Mouse (Mus musculus): Measurements from ENCODE around the gene Gm867. TPM values are rescaled to one million over a fixed set of nuclear protein-coding genes. Genes with fewer than 3 reads are reported as not detected.
A peak's percentile ranks its signal among the peaks of the same experiment; 100 is the strongest.

Gene Gm867
- polyA plus RNA-seq (2017; shearing (Covaris generic)) = not detected

DNA sequence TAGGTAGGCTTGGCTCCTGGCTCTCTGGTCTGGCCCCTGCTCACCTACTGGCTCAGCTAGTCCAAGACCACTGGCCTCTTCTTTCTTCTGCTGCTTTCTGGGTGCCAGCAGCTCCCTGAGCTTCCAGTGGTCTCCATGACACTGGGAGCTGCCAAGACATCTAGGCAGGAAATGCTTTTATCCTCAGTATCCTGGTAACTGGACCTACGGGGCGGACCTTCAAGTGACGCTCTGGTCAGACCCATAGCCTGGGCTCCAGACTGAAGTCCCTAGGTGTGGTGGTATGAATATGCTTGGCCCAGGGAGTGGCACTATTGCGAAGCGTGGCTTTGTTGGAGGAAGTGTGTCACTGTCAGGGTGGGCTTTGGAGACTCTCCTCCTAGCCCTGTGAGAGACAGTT is at the start of gene Gm867:
Gene Gm867 (minus strand): TSS at position 153 of the 400 bp plus-strand sequence.
- ATAC-seq = no peak

DNA sequence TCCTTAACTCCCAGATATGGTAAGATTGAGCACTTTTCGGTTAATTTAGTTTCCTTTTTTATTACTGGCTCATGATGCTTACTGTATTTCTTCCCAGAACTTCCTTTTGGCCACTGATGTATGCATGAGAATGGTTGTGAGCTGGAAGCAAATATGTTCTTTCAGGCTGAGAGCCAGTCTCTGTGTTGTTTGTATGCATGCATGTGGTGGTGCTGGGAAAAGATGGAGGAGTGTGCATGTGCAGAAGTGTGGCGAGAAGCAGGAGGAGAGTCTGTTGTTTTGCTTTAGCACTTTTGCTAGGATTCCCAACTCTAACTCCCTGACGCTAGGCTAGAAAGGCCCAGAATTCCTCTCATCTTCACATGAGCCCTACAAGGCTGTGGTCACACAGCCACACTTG is 39.0 kb upstream of the Gm867 start:
- no peak for ATAC-seq

DNA sequence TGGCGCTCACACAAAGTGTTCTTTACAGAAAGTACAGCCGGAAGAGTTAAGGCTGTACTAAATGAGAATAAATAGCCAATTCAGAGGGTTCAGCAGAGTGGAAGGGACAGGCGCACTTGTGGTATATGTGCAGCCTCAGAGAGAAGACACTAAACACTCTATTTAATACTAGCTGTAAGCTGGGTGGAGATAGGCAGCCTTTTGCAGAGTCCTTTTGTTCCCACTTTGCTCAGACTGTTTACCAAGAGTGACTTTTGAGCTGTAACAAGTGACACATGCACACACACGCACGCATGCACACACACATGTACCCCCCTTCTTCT is 38.3 kb upstream of the Gm867 start:
- ATAC-seq = no peak

DNA sequence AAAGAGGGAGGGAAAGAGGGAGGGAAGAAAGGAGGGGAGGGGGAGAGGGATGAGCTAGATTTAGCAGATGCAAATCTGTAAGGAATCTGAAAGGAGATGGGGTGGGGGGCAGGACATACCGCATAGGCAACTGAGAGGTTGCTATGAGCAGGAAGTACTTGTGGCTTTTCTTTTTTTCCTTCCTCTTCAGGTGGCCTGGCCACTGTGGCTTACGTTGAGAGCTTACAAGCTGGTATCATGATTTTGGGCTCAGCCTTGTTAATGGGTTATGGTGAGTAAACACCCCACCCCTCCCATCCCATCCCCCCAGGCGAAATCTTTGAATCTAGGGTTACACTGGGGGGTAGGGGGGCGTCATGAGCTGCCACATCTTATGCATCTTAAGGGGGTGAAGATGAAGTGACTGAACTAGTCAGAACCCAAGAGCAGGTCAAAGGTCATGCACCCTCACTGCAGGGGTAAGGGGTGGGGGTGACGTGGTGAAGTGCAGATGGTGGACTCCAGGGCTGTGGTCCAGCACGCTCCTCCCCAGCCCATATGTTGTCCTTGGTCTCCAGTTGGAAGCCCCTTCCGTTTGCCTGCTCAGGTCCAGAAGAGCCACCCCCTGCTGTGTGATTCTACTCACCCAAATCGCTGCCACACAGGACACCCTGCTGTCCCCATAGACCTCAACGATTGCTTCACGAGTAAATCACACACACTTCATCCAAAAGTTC is 37.8 kb upstream of the Gm867 start:
- ATAC-seq = peak; percentile 72

DNA sequence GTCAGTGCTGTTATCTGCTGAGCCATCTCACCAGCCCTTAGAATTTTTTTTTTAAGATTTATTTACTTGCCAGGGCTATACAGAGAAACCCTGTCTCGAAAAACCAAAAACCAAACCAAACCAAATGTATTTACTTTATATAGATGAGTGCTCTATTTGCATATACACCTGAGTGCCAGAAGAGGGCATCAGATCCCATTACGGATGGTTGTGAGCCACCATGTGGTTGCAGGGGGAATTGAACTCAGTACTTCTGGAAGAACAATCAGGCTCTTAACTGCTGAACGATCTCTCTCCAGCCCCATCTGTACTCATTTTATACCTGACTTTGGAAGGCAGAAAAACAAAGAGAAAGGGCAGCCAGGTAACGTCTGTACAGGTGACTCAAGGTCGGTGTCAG is 34.7 kb upstream of the Gm867 start:
- ATAC-seq = peak; percentile 87

DNA sequence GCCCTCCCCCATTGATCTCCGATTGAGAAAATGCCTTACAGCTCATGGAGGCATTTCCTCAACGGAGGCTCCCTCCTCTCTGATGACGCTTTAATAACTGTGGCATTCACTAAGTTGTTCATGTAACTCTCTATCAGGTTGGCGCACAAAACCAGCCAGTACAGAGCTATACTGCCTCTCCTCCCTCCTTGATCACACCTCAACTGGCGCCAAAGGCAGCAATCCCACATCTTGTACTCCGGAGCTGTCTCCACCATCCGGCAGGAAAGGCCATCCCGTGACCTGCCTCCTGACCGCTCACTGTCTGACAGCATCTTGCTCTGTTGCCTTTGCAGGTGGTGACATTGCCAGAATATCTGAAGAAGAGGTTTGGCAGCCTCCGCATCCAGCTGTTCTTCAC is 33.4 kb upstream of the Gm867 start:
- ATAC-seq = no peak

DNA sequence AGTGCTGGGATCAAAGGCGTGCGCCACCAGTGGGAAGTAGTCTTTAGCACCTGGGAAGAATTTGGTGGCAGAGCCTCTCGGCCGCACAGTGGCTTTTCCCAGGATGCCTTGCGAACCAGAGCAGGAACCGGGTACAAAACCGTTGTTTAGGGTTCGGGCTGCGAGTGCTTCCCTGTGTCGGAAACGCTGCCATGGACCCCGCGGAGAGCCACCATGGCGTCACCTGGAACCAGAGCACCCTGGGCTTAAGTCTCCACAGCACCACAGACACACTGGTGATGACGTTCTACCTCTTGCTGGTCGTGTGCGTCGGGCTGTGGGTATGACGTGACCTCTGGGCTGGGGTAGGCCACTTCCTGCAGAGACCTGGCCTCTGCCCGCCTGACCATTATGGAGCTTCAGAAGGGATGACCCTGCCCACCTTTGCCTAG is 13.9 kb upstream of the Gm867 start, which contains the start of gene Gm5134:
Gene Gm5134 (plus strand): TSS at position 134 of the 431 bp plus-strand sequence.
- ATAC-seq = peak; percentile 19

DNA sequence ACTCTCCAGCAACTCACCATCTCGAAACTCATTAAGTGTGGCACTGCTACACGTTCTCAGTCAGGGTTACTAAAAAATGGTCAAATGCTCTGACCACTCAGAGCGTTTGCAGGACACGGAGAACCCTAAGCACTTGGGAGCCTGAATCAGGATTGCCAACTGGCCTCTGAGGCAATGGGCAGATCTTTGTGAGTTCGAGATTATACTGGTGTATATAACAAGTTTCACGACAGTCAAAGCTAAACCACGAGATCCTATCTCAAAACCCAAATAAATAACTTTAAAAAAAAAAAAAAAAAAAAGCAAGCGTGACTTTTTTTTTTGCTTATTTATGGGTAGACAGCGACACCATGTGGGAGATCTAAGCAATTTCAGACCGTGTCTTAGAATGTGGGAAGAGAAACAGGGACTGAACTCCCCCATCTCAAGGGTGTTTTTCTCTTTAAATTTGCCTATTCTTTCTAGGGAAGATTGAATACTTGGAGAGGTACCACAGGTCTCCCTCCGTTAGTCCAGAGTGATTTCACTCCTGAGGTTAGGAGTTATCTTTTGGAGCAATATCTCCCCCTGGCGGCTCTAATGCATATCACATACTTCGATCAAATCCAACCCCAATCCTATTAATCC is 11.1 kb upstream of the Gm867 start:
- ATAC-seq = peak; percentile 70

DNA sequence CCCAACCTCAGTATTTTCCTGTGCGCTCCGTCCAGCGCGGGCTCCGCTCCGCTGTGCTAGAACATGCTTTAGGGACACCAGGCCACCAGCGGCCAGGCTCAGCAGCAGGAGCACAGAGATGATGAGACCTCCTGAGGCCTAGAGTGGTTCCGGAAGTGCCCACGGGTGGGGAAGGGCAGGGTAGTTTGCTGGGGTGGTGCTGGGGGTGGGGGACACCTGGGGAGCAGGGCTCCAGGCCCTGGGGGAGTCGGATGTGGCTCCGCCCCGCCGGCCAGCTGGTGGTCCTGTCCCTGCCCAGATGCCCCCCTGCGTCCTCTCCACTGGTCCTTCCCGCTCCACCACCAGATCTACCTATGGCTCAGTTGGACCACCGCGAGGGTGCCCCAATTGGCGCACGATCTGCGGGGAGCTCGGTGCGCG is 10.3 kb upstream of the Gm867 start:
- ATAC-seq = no peak

DNA sequence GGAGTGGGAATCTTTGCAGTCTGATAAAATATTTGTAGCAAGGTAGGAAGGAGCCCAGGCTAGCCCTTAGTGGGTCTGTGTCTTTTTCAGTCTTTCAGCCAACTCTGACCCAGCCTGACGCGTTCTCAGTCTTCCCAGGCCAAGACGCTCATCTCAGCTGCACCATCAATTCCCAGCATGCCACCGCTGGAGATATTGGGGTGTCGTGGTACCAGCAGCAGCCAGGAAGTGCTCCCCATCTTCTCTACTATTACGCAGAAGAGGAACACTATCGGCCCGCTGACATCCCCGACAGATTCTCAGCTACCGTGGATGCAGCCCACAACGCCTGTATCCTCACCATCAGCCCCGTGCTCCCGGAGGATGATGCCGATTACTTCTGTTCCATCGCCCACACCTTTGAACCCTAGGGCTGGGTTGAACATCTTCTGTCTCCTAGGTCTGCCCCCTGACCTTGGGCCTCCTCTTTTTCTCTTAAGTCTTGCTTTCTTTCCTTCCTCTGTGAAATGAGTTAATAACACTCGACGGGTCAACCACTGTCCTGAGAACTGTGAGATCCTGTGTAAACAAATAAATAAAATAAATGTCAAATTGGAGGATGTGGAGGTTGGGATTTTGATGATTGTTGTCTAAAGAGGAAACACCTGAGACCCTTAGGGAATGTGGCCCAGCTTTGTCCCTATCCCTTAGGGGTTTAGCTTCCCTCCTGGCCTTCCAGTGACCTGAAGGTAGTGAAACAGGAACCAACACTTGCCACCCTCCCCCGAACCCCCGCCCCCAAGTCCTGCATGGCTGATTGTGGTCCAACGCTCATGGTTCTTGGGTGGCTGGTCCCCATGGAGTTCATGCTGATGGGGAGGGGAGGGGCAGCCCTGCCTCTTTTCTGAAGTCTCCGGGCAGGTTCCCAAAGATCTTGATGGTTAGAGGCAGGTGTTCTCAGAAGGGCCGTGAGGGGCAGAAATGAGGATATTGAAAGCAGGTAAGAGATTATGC is 8.9 kb upstream of the Gm867 start:
- ATAC-seq = no peak

DNA sequence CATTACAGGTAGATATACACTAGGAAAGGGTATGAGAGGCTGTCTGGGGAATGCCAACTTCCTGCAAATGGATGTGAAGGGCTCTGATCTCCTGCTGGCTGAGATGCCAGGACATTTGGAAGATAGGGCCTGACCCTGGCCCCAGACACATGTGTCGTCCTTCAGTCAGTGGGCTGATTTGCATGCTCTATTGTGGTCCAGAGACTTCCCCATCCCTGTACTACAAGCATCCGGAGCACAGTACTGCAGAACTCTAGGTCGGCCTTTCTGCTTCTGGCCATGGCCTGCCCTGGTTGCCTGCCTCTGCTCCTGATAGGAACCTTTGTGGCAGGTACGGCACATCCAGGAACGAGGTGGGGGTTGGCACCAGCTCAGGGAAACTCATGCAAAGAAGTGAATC is 7.6 kb upstream of the Gm867 start:
- no peak for ATAC-seq

DNA sequence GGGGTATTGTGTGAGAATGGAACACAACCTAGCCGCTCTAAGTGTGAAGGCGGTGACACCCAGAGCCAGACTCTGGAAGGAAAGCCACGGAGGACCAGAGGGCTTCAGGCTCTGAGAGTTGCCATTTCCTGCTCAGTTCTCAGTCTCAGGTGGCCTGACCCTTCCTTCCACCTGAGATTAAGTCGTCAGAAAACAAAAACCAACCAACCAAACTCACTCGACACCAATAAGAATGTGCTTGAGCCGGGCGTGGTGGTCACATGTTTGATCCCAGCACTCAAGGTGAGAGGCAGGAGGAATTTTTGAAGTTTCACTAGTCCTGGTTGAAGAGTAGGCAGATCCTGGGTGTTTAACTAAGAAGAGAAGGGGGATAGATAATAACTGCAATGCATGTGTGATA is 5.4 kb upstream of the Gm867 start:
- no peak for ATAC-seq

DNA sequence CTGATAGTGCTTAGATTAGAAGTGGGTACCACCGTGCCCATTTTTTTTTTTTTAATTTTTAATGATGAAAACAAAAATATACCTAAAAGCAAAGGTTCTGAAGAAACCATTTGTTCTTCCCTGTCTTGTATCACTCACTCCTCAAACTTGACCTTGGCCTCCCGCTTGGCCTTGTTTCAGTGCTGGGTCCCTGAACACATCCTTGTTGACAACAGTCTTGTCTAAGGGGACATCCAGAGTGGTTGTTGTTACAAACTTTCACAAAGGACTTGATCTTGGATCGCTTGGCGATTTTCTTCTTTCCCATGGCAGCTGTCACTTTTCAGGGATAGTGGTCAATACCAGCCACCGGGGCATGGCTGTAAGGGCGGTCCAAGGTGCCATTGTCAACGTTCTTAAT is 4.7 kb upstream of the Gm867 start:
- no peak for ATAC-seq

DNA sequence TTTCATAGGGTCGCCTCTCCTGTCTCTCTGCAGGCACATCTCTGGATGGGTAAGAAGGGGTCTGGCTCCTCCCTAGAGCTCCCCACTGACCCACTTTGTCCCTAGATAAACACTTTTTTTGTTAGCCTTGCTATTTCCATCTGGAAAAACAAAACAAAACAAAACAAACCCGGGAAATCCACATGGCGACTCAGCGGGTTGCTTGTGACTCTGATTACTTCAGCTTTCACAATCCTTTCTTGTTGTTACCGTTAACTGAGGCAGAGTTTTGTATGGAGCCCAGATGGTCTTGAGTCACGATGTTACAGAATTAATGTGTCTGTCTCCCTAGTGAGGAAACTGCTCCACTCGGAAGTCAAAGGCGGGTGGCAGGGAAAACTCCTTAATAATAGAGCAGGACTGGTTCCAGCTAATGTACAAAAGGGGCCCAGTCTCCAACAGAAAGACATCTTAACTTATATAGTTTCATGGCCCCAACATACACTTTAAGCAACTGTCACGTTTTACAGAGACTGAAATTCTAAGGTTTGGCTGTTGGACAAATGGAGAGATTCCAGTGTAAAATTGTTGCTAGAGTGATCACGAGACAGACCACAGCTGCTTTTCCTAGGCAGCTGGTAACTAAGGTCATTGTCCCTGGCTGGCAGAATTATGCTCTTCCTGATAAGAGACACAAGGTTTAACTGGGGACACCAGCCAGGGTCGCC is 3.7 kb upstream of the Gm867 start:
- no peak for ATAC-seq

DNA sequence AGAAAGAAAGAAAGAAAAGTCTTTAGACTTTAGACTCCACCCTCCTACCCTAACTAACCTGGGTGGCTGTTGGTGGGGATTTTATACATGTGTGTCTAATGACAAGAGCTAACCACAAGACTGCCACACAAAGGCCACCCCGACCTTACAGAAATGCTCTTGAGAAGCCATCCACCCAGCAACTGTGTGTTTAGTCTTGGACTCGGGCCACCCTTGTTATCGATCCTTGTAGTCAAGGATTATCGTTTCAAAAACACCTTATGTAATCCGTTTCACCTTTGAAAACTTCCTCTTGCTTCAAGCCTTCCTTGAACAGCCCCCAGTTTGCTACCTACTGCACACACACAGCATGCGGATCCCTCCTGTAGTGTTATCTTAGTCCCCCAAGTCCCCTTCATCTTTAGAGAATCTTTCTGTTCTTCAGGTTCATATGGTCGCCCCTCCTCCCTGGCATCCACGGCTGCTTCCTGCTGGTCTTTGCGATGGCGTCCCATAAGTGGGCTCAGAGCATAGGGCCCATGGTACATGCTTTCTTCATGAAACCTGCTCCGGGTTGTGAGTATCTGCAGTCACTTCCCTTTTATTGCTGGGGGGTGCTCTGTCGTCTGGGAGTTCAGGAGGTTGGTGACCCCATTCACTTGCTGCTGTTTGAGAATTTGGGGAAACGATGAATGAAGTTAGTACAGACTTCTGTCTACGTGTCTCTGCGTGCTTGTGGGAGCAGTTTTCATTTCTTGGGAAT is 2.4 kb upstream of the Gm867 start, which contains the start of gene Vpreb3:
Gene Vpreb3 (plus strand): TSS at position 322 of the 742 bp plus-strand sequence.
- no peak for ATAC-seq

DNA sequence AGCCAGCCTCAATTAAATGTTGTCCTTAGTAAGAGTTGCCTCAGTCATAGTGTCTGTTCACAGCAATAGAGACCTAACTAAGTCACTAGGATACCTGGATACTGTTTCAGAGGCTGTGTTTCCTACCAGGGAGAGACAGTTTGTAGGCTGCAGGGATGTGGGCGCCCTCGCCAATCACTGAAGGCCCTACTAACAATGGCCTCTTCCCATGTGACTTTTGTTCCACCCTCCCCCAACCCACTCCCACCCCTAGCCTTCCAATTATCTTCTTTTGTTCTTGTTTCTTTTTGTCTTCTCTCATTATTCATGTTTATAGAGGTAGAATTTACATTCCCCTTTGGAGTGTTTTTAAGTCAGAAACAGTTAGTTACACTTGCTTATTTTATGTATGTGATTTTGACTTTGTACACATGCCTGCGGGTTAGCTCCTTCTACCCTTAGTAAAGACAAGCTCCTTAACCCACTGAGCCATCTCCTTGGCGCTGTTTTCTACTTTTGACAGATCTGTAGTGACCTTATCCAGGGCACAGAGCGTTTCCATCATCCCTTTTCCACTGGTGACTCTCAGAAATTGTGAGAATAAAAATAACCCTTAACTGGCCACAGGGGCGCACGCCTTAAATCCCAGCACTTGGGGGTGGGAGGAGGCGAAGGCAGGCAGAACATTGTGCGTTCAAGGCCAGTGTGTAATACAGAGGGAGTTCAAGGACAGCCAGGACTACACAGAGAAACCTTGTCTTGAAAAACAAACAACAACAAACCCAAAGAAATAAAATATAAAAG is 761 bp upstream of the Gm867 start:
- ATAC-seq = no peak

DNA sequence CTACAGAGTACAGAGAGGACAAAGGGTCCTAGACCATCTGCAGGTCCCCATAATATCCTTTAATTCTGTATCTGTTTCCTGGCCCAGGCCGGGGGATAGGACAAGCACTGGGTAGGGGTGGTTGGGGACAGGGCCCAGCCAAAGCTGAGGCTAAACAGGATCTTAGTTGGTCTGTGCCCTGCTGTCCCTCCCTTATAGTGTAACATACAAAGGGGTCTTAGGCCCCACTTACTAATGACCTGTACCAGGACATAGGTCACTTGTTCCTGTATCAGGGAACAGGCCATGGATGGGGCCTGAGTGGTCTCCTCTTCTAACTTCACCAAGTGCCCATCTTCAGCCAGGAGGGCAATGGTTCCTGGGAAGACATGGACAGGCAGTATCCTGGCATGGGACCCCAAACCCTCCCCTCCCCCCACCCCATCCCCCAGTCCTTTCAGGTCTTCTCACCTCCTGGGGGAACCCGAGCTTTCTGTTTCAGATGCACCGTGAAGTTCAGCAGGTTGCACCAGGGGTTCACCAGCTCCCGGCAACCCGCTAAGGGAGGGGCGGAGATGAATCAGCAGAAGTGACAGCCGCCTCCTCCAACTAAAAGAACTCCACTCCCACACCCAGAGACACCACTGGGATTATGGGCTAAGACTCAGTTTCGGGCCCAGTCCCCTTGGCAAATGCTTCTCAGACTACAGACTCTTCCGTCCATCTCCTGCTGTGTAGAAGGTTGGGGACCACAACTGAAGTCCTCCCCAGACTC is 814 bp downstream of the Gm867 start:
- ATAC-seq = no peak

DNA sequence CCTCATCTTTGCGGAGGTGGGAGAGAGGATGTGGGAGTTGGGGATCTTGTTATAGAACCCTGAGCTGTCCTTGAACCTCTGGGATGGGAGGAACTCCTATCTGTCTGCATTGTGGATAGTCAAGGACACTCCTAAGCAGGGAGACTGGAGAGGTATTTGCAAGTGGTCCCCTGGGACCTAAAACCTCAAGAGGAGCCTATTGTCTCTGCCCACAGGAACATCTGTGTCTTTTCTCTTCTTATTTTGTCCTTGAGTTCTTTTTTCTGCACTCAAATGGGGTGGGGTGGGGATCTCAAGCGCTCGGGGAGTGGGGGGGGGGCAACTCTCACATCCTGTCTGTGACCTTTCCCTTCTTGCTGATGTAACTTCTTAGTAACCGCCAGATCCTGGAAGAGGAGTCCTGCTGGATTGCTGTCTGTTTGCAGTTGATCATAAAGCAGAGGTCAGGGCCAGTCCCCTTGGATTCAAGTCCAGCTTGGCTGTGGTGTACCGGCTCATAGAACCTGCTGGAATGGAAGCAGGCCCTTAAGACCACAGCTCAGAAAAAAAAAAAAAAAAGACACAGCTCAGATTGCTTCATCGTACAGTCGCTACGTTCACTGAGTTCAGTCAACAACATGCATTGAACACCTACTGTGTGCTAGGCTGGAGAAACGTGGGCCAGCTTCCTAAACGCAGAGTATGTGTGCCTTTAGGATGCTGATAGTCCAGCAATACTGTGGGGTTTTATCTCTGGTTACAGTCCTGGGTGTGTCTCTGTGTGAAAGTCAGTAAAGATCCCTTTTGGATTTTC is 2.4 kb downstream of the Gm867 start:
- ATAC-seq = peak; percentile 33
